Mouse (Mus musculus): Measurements from ENCODE around the gene Wdr83. TPM values are rescaled to one million over a fixed set of nuclear protein-coding genes. Genes with fewer than 3 reads are reported as not detected.

Gene Wdr83
- polyA plus RNA-seq, 1 experiment from 2014 or later: 46.4 TPM

GRCm38 (mm10) chr8:85100076-85100665 lies 19.1 kb upstream of the Wdr83 start:
- 88% methylated on average over 4 of the region's 4 CpGs for WGBS
- no peak overlapping the region for H3K4me3 ChIP-seq (ENCODE audit: low read depth, low read length)
- H3K27ac ChIP-seq (ENCODE audit: low read length): no peak overlapping the region
- no peaks in the 10 kb centered on the region for H3K27me3 ChIP-seq (ENCODE audit: control insufficient read depth, insufficient read depth, low read length)
- H3K9me3 ChIP-seq (ENCODE audit: control insufficient read depth, low read depth, low read length): no peaks in the 10 kb centered on the region
- H3K9ac ChIP-seq (replicated peaks; ENCODE audit: low read depth, low read length): no peak overlapping the region
- peaks cover 22% of the 10 kb centered on the region for H3K36me3 ChIP-seq (ENCODE audit: control insufficient read depth, insufficient read depth, low read length)
- no peaks in the 10 kb centered on the region for H3K4me1 ChIP-seq (ENCODE audit: control insufficient read depth, insufficient read depth, low read length)
- ATAC-seq (ENCODE audit: insufficient number of reproducible peaks, insufficient read depth, low FRiP score, low read depth): no peak
- no peak overlapping the region for H3K4me2 ChIP-seq (replicated peaks; ENCODE audit: low read depth, low read length)

- Histone ChIP-seq H3K4me2 (replicated peaks; ENCODE audit: low read depth, low read length) (no peak overlapping the region), H3K27ac (ENCODE audit: low read length) (no peak overlapping the region), H3K9ac (replicated peaks; ENCODE audit: low read depth, low read length) (no peak overlapping the region), H3K9me3 (ENCODE audit: control insufficient read depth, low read depth, low read length) (no peaks in the 10 kb centered on the region), H3K27me3 (ENCODE audit: control insufficient read depth, insufficient read depth, low read length) (no peaks in the 10 kb centered on the region), H3K36me3 (ENCODE audit: control insufficient read depth, insufficient read depth, low read length) (peaks cover 26% of the 10 kb centered on the region), H3K4me1 (ENCODE audit: control insufficient read depth, insufficient read depth, low read length) (no peaks in the 10 kb centered on the region), H3K4me3 (ENCODE audit: low read depth, low read length) (no peak overlapping the region)
- no peak for ATAC-seq (ENCODE audit: insufficient number of reproducible peaks, insufficient read depth, low FRiP score, low read depth)
- 87% methylated on average over 4 of the region's 4 CpGs for WGBS
Measured at GRCm38 (mm10) chr8:85096850-85097249, 15.7 kb upstream of the Wdr83 start.

GRCm38 (mm10) chr8:85096196-85096595 lies 15.1 kb upstream of the Wdr83 start:
- no peak overlapping the region for H3K4me2 ChIP-seq (replicated peaks; ENCODE audit: low read depth, low read length)
- H3K27me3 ChIP-seq (ENCODE audit: control insufficient read depth, insufficient read depth, low read length): no peaks in the 10 kb centered on the region
- H3K36me3 ChIP-seq (ENCODE audit: control insufficient read depth, insufficient read depth, low read length): peaks cover 26% of the 10 kb centered on the region
- no peak for ATAC-seq (ENCODE audit: insufficient number of reproducible peaks, insufficient read depth, low FRiP score, low read depth)
- WGBS: 93% methylated on average over 16 of the region's 16 CpGs
- H3K4me3 ChIP-seq (ENCODE audit: low read depth, low read length): no peak overlapping the region
- no peaks in the 10 kb centered on the region for H3K9me3 ChIP-seq (ENCODE audit: control insufficient read depth, low read depth, low read length)
- H3K27ac ChIP-seq (ENCODE audit: low read length): no peak overlapping the region
- H3K9ac ChIP-seq (replicated peaks; ENCODE audit: low read depth, low read length): no peak overlapping the region
- H3K4me1 ChIP-seq (ENCODE audit: control insufficient read depth, insufficient read depth, low read length): no peaks in the 10 kb centered on the region

GRCm38 (mm10) chr8:85095566-85095965 lies 14.5 kb upstream of the Wdr83 start:
- Histone ChIP-seq H3K36me3 (ENCODE audit: control insufficient read depth, insufficient read depth, low read length) (peaks cover 26% of the 10 kb centered on the region), H3K27ac (ENCODE audit: low read length) (no peak overlapping the region), H3K9me3 (ENCODE audit: control insufficient read depth, low read depth, low read length) (no peaks in the 10 kb centered on the region), H3K9ac (replicated peaks; ENCODE audit: low read depth, low read length) (no peak overlapping the region), H3K4me3 (ENCODE audit: low read depth, low read length) (no peak overlapping the region), H3K27me3 (ENCODE audit: control insufficient read depth, insufficient read depth, low read length) (no peaks in the 10 kb centered on the region), H3K4me1 (ENCODE audit: control insufficient read depth, insufficient read depth, low read length) (no peaks in the 10 kb centered on the region), H3K4me2 (replicated peaks; ENCODE audit: low read depth, low read length) (no peak overlapping the region)
- no peak for ATAC-seq (ENCODE audit: insufficient number of reproducible peaks, insufficient read depth, low FRiP score, low read depth)
- 89% methylated on average over 7 of the region's 7 CpGs for WGBS

- no peak for ATAC-seq (ENCODE audit: insufficient number of reproducible peaks, insufficient read depth, low FRiP score, low read depth)
- H3K36me3 ChIP-seq (ENCODE audit: control insufficient read depth, insufficient read depth, low read length): peaks cover 26% of the 10 kb centered on the region
- no peak overlapping the region for H3K4me3 ChIP-seq (ENCODE audit: low read depth, low read length)
- WGBS: 94% methylated on average over 13 of the region's 13 CpGs
- no peak overlapping the region for H3K9ac ChIP-seq (replicated peaks; ENCODE audit: low read depth, low read length)
- no peak overlapping the region for H3K4me2 ChIP-seq (replicated peaks; ENCODE audit: low read depth, low read length)
- H3K27me3 ChIP-seq (ENCODE audit: control insufficient read depth, insufficient read depth, low read length): no peaks in the 10 kb centered on the region
- H3K9me3 ChIP-seq (ENCODE audit: control insufficient read depth, low read depth, low read length): no peaks in the 10 kb centered on the region
- no peak overlapping the region for H3K27ac ChIP-seq (ENCODE audit: low read length)
- no peaks in the 10 kb centered on the region for H3K4me1 ChIP-seq (ENCODE audit: control insufficient read depth, insufficient read depth, low read length)
Measured at GRCm38 (mm10) chr8:85095051-85095450, 13.9 kb upstream of the Wdr83 start.

- no peak for ATAC-seq (ENCODE audit: insufficient number of reproducible peaks, insufficient read depth, low FRiP score, low read depth)
- 44% methylated on average over 21 of the region's 21 CpGs for WGBS
- no peak overlapping the region for H3K4me2 ChIP-seq (replicated peaks; ENCODE audit: low read depth, low read length)
- no peaks in the 10 kb centered on the region for H3K27me3 ChIP-seq (ENCODE audit: control insufficient read depth, insufficient read depth, low read length)
- H3K27ac ChIP-seq (ENCODE audit: low read length): no peak overlapping the region
- peaks cover 24% of the 10 kb centered on the region for H3K36me3 ChIP-seq (ENCODE audit: control insufficient read depth, insufficient read depth, low read length)
- H3K4me1 ChIP-seq (ENCODE audit: control insufficient read depth, insufficient read depth, low read length): no peaks in the 10 kb centered on the region
- H3K9ac ChIP-seq (replicated peaks; ENCODE audit: low read depth, low read length): no peak overlapping the region
- H3K9me3 ChIP-seq (ENCODE audit: control insufficient read depth, low read depth, low read length): no peaks in the 10 kb centered on the region
- H3K4me3 ChIP-seq (ENCODE audit: low read depth, low read length): no peak overlapping the region
Measured at GRCm38 (mm10) chr8:85091526-85092090, 10.5 kb upstream of the Wdr83 start.

GRCm38 (mm10) chr8:85090856-85091255 lies 9.8 kb upstream of the Wdr83 start:
- Histone ChIP-seq H3K4me1 (ENCODE audit: control insufficient read depth, insufficient read depth, low read length) (no peaks in the 10 kb centered on the region), H3K36me3 (ENCODE audit: control insufficient read depth, insufficient read depth, low read length) (peaks cover 17% of the 10 kb centered on the region), H3K4me3 (ENCODE audit: low read depth, low read length) (no peak overlapping the region), H3K4me2 (replicated peaks; ENCODE audit: low read depth, low read length) (no peak overlapping the region), H3K27ac (ENCODE audit: low read length) (no peak overlapping the region), H3K27me3 (ENCODE audit: control insufficient read depth, insufficient read depth, low read length) (no peaks in the 10 kb centered on the region), H3K9me3 (ENCODE audit: control insufficient read depth, low read depth, low read length) (no peaks in the 10 kb centered on the region), H3K9ac (replicated peaks; ENCODE audit: low read depth, low read length) (no peak overlapping the region)
- no peak for ATAC-seq (ENCODE audit: insufficient number of reproducible peaks, insufficient read depth, low FRiP score, low read depth)
- WGBS: 85% methylated on average over 11 of the region's 11 CpGs

- Histone ChIP-seq H3K27ac (ENCODE audit: low read length) (no peak overlapping the region), H3K4me3 (ENCODE audit: low read depth, low read length) (no peak overlapping the region), H3K9ac (replicated peaks; ENCODE audit: low read depth, low read length) (no peak overlapping the region), H3K4me2 (replicated peaks; ENCODE audit: low read depth, low read length) (no peak overlapping the region), H3K9me3 (ENCODE audit: control insufficient read depth, low read depth, low read length) (no peaks in the 10 kb centered on the region), H3K4me1 (ENCODE audit: control insufficient read depth, insufficient read depth, low read length) (peaks cover 4% of the 10 kb centered on the region; the same call in 1 of the 2 replicates), H3K27me3 (ENCODE audit: control insufficient read depth, insufficient read depth, low read length) (no peaks in the 10 kb centered on the region), H3K36me3 (ENCODE audit: control insufficient read depth, insufficient read depth, low read length) (peaks cover 15% of the 10 kb centered on the region)
- ATAC-seq (ENCODE audit: insufficient number of reproducible peaks, insufficient read depth, low FRiP score, low read depth): no peak
- WGBS: 73% methylated on average over 2 of the region's 2 CpGs
Measured at GRCm38 (mm10) chr8:85088771-85089170, 7.7 kb upstream of the Wdr83 start.

- no peak overlapping the region for H3K27ac ChIP-seq (ENCODE audit: low read length)
- ATAC-seq (ENCODE audit: insufficient number of reproducible peaks, insufficient read depth, low FRiP score, low read depth): no peak
- H3K4me3 ChIP-seq (ENCODE audit: low read depth, low read length): no peak overlapping the region
- peaks cover 14% of the 10 kb centered on the region for H3K36me3 ChIP-seq (ENCODE audit: control insufficient read depth, insufficient read depth, low read length)
- no peak overlapping the region for H3K4me2 ChIP-seq (replicated peaks; ENCODE audit: low read depth, low read length)
- H3K4me1 ChIP-seq (ENCODE audit: control insufficient read depth, insufficient read depth, low read length): peaks cover 10% of the 10 kb centered on the region
- 80% methylated on average over 3 of the region's 3 CpGs for WGBS
- H3K9ac ChIP-seq (replicated peaks; ENCODE audit: low read depth, low read length): no peak overlapping the region
- no peaks in the 10 kb centered on the region for H3K27me3 ChIP-seq (ENCODE audit: control insufficient read depth, insufficient read depth, low read length)
- no peaks in the 10 kb centered on the region for H3K9me3 ChIP-seq (ENCODE audit: control insufficient read depth, low read depth, low read length)
Measured at GRCm38 (mm10) chr8:85086238-85086637, 5.1 kb upstream of the Wdr83 start.
